Mouse (Mus musculus): ENCODE results near the gene Cdc42ep4. TPM values are rescaled to one million over a fixed set of nuclear protein-coding genes. Genes with fewer than 3 reads are reported as not detected.

The Cdc42ep4 gene
- polyA plus RNA-seq, 1 experiment from 2014 or later, result 51.6 TPM

DNA sequence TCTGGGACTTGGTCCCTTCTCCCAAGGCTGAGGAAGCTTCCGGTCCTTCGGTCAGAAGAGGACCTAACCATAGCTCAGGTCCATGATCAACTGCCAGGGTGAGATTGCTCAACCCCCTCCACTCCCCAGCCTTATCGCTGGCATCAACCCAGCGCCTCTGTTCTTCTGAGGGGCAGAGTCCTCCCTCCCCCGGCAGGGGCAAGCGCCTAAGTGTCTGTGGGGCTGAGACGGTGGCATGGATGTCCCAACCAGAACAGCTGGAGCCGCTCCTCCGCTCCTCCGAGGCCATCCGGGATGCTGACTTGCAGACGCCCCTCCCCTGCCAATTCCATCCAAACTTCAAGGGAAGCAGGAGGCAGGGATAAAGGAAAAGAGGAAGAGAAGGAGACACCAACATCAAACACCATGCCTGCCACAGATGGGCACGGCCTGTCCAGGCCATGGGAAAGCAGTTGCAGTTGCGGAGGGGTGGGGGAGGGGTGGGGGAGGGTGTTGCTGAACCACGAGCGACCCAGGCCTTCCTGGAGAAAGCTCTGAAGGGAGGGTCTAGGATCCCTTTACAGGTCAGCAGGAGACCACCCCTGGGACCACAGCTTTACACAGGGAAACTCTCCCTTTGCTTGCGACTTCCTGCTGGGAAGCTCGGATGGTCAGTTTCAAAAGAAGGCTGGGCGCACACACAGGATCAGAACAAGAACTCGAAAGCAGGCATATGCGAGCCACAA is 2.7 kb downstream of the Cdc42ep4 start:
- H3K4me2 ChIP-seq (replicated peaks; ENCODE audit: low read depth, low read length), result peak overlapping the region; percentile 76
- peak overlapping the region; percentile 90 for H3K27ac ChIP-seq (ENCODE audit: low read length)
- peaks cover 11% of the 10 kb centered on the region; the same call in 1 of the 2 replicates for H3K36me3 ChIP-seq (ENCODE audit: control insufficient read depth, insufficient read depth, low read length)
- peaks cover 30% of the 10 kb centered on the region for H3K4me1 ChIP-seq (ENCODE audit: control insufficient read depth, insufficient read depth, low read length)
- no peaks in the 10 kb centered on the region for H3K9me3 ChIP-seq (ENCODE audit: control insufficient read depth, low read depth, low read length)
- ATAC-seq (ENCODE audit: insufficient number of reproducible peaks, insufficient read depth, low FRiP score, low read depth), result no peak
- 11% methylated on average over 21 of the region's 21 CpGs for WGBS
- H3K27me3 ChIP-seq (ENCODE audit: control insufficient read depth, insufficient read depth, low read length), result no peaks in the 10 kb centered on the region
- H3K4me3 ChIP-seq (ENCODE audit: low read depth, low read length), result peak overlapping the region; percentile 96
- H3K9ac ChIP-seq (replicated peaks; ENCODE audit: low read depth, low read length), result peak overlapping the region; percentile 94

DNA sequence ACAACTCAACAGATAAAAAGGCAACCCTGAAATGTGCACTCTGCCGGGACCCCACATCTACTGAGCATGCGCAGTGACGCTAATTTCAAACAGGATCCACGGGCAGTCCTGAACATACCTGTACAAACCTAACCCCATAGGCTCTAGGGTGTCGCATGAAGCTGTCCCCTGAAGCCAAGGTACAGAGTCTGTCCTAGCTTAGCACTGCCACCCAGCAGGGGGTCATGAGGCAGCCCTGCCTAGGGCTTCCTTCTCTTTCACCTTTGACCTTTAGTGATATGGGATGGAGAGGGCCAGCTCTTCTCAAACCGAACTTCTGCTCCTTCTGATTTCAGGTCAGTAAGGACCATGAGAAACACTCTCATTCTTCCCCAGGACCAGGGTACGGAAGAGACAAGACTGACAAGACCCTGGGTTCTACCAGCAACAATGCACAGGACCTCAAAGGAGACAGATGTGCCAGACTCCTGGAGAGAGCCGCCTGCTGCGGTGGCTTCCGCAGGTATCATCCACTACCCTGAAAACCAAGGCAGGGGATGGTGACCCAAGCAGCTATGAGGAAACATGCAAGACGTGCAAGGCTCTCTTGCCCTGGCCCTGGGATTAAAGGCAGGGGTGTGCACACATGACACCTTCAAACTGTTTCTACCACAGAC is 3.8 kb downstream of the Cdc42ep4 start:
- Histone ChIP-seq H3K9ac (replicated peaks; ENCODE audit: low read depth, low read length) (no peak overlapping the region), H3K9me3 (ENCODE audit: control insufficient read depth, low read depth, low read length) (no peaks in the 10 kb centered on the region), H3K27me3 (ENCODE audit: control insufficient read depth, insufficient read depth, low read length) (no peaks in the 10 kb centered on the region), H3K27ac (ENCODE audit: low read length) (peak overlapping the region; percentile 58; the same call in 1 of the 2 replicates), H3K36me3 (ENCODE audit: control insufficient read depth, insufficient read depth, low read length) (peaks cover 15% of the 10 kb centered on the region; the same call in 1 of the 2 replicates), H3K4me3 (ENCODE audit: low read depth, low read length) (0 out of 2 replicates have a peak overlapping the region, but pooled peaks have one; percentile 96), H3K4me1 (ENCODE audit: control insufficient read depth, insufficient read depth, low read length) (peaks cover 28% of the 10 kb centered on the region), H3K4me2 (replicated peaks; ENCODE audit: low read depth, low read length) (peak overlapping the region; percentile 76)
- 80% methylated on average over 11 of the region's 11 CpGs for WGBS
- ATAC-seq (ENCODE audit: insufficient number of reproducible peaks, insufficient read depth, low FRiP score, low read depth), result no peak

DNA sequence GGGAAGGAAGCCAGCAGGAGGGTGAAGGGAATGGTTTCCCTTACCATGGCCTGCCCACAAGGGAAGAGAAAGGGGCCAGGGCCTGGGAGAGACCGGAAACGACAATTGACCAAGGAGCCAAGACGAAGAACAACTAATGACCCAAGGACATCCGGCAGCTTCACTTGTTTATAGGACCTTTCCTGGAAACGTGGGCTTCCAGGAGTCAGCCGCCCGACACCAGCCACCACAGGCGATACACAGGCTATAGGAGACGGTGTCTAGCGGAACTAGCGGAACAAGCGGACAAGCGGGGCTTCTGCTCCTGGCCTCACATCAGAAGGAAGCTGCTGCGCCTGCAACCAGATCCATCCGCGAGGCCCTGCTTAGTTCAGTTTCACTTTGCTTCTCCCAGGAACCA is 4.6 kb downstream of the Cdc42ep4 start:
- no peaks in the 10 kb centered on the region for H3K27me3 ChIP-seq (ENCODE audit: control insufficient read depth, insufficient read depth, low read length)
- 0 out of 2 replicates have a peak overlapping the region, but pooled peaks have one; percentile 11 for H3K4me3 ChIP-seq (ENCODE audit: low read depth, low read length)
- 41% methylated on average over 16 of the region's 16 CpGs for WGBS
- H3K4me2 ChIP-seq (replicated peaks; ENCODE audit: low read depth, low read length), result peak overlapping the region; percentile 76
- peaks cover 23% of the 10 kb centered on the region for H3K4me1 ChIP-seq (ENCODE audit: control insufficient read depth, insufficient read depth, low read length)
- H3K9ac ChIP-seq (replicated peaks; ENCODE audit: low read depth, low read length), result no peak overlapping the region
- no peaks in the 10 kb centered on the region for H3K9me3 ChIP-seq (ENCODE audit: control insufficient read depth, low read depth, low read length)
- H3K27ac ChIP-seq (ENCODE audit: low read length), result peak overlapping the region; percentile 58; the same call in 1 of the 2 replicates
- peaks cover 15% of the 10 kb centered on the region; the same call in 1 of the 2 replicates for H3K36me3 ChIP-seq (ENCODE audit: control insufficient read depth, insufficient read depth, low read length)
- ATAC-seq (ENCODE audit: insufficient number of reproducible peaks, insufficient read depth, low FRiP score, low read depth), result no peak

DNA sequence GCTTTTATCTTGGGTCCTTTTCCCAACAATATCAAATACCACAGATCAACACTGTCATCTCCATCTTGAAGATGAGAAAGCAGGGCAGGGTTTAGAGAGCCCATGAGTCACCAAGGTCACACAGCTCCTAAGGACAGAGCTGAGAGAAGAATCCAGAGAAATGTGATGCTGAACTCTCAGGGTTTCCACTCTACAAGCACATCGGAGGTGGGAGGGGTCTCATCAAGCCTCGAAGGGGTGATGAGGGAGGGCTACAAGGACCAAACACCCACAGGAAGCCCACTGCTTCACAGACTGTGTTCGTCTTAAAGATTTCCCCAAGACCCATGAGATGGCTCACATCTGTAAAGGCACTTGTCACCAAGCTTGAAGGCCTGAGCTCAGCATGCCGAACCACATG is 5.7 kb downstream of the Cdc42ep4 start:
- Histone ChIP-seq H3K27ac (ENCODE audit: low read length) (no peak overlapping the region), H3K4me2 (replicated peaks; ENCODE audit: low read depth, low read length) (no peak overlapping the region), H3K27me3 (ENCODE audit: control insufficient read depth, insufficient read depth, low read length) (no peaks in the 10 kb centered on the region), H3K4me3 (ENCODE audit: low read depth, low read length) (no peak overlapping the region), H3K9ac (replicated peaks; ENCODE audit: low read depth, low read length) (no peak overlapping the region), H3K4me1 (ENCODE audit: control insufficient read depth, insufficient read depth, low read length) (peaks cover 22% of the 10 kb centered on the region), H3K36me3 (ENCODE audit: control insufficient read depth, insufficient read depth, low read length) (peaks cover 15% of the 10 kb centered on the region; the same call in 1 of the 2 replicates), H3K9me3 (ENCODE audit: control insufficient read depth, low read depth, low read length) (no peaks in the 10 kb centered on the region)
- no peak for ATAC-seq (ENCODE audit: insufficient number of reproducible peaks, insufficient read depth, low FRiP score, low read depth)
- 63% methylated on average over 4 of the region's 4 CpGs for WGBS

DNA sequence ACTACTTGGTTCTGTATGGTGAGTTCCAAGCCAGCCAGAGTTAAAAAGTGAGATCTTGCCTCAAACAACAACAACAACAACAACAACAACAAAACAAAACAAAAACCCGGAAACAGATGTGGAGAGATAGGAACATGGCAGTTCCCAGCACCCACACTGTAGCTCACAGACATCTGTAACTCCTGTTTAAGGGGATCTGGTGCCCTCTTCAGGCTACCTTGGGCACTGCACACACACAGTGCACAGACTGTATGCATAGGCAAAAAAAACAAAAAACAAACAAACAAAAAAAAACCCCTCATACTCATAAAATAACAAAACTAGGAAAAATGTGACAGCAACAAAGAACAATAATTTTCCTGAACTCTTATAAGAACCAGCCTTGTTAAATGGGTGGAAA is 8.7 kb downstream of the Cdc42ep4 start:
- ATAC-seq (ENCODE audit: insufficient number of reproducible peaks, insufficient read depth, low FRiP score, low read depth), result no peak
- H3K9ac ChIP-seq (replicated peaks; ENCODE audit: low read depth, low read length), result no peak overlapping the region
- H3K4me2 ChIP-seq (replicated peaks; ENCODE audit: low read depth, low read length), result no peak overlapping the region
- H3K27me3 ChIP-seq (ENCODE audit: control insufficient read depth, insufficient read depth, low read length), result no peaks in the 10 kb centered on the region
- no peak overlapping the region for H3K27ac ChIP-seq (ENCODE audit: low read length)
- H3K36me3 ChIP-seq (ENCODE audit: control insufficient read depth, insufficient read depth, low read length), result peaks cover 9% of the 10 kb centered on the region; the same call in 1 of the 2 replicates
- H3K4me1 ChIP-seq (ENCODE audit: control insufficient read depth, insufficient read depth, low read length), result peaks cover 35% of the 10 kb centered on the region
- no peaks in the 10 kb centered on the region for H3K9me3 ChIP-seq (ENCODE audit: control insufficient read depth, low read depth, low read length)
- 97% methylated on average over 1 of the region's 1 CpGs for WGBS
- no peak overlapping the region for H3K4me3 ChIP-seq (ENCODE audit: low read depth, low read length)

DNA sequence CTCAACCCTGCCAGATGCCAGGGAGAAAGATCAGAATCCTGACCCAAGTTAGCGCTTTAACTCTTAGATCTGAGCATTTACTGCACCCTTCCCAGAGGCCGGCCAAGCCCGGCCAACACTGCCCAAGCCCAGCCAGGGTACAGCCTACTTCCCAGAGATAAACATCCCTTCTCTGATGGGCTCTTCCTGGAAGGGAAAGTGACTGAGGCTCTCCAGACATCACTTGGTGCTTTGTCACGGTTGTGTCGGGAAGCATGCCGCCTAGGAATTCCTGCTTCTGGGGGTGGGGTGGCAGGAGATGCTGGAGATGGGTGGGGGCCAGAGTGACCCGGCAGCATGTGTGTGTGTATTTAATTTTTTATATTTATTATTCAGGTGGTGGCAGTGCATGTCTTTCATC is 11.6 kb downstream of the Cdc42ep4 start:
- H3K27ac ChIP-seq (ENCODE audit: low read length), result no peak overlapping the region
- 56% methylated on average over 7 of the region's 7 CpGs for WGBS

DNA sequence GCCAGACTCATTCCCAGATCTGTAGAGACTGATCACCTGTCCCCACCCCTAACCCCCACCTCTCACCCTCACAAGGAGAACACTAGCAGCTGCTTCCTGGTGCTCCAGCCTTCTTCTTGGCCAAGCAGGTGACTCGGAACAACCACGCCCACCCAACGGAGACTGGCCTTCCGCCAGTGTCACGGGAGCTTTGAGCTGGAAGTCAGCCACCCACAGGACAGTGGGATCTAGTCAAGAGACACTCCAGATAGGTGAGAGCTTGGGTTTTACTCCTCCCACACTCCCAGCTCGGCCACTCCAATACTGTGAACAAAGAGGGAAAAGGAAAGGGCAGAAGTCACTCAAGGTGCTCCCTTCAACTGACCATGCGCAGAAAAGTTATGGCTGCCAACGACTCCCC is 12.5 kb downstream of the Cdc42ep4 start:
- Histone ChIP-seq H3K4me3 (ENCODE audit: low read depth, low read length) (no peak overlapping the region), H3K27ac (ENCODE audit: low read length) (no peak overlapping the region), H3K4me1 (ENCODE audit: control insufficient read depth, insufficient read depth, low read length) (peaks cover 56% of the 10 kb centered on the region), H3K36me3 (ENCODE audit: control insufficient read depth, insufficient read depth, low read length) (peaks cover 5% of the 10 kb centered on the region; the same call in 1 of the 2 replicates), H3K9me3 (ENCODE audit: control insufficient read depth, low read depth, low read length) (no peaks in the 10 kb centered on the region), H3K27me3 (ENCODE audit: control insufficient read depth, insufficient read depth, low read length) (no peaks in the 10 kb centered on the region), H3K9ac (replicated peaks; ENCODE audit: low read depth, low read length) (no peak overlapping the region), H3K4me2 (replicated peaks; ENCODE audit: low read depth, low read length) (no peak overlapping the region)
- 73% methylated on average over 8 of the region's 8 CpGs for WGBS
- ATAC-seq (ENCODE audit: insufficient number of reproducible peaks, insufficient read depth, low FRiP score, low read depth), result no peak

More for the DNA sequence above, 11.6 kb downstream of the Cdc42ep4 start:
- Histone ChIP-seq H3K9ac (replicated peaks; ENCODE audit: low read depth, low read length) (no peak overlapping the region), H3K4me3 (ENCODE audit: low read depth, low read length) (no peak overlapping the region), H3K36me3 (ENCODE audit: control insufficient read depth, insufficient read depth, low read length) (peaks cover 9% of the 10 kb centered on the region; the same call in 1 of the 2 replicates), H3K27me3 (ENCODE audit: control insufficient read depth, insufficient read depth, low read length) (no peaks in the 10 kb centered on the region), H3K4me2 (replicated peaks; ENCODE audit: low read depth, low read length) (no peak overlapping the region), H3K4me1 (ENCODE audit: control insufficient read depth, insufficient read depth, low read length) (peaks cover 49% of the 10 kb centered on the region), H3K9me3 (ENCODE audit: control insufficient read depth, low read depth, low read length) (no peaks in the 10 kb centered on the region)
- no peak for ATAC-seq (ENCODE audit: insufficient number of reproducible peaks, insufficient read depth, low FRiP score, low read depth)

DNA sequence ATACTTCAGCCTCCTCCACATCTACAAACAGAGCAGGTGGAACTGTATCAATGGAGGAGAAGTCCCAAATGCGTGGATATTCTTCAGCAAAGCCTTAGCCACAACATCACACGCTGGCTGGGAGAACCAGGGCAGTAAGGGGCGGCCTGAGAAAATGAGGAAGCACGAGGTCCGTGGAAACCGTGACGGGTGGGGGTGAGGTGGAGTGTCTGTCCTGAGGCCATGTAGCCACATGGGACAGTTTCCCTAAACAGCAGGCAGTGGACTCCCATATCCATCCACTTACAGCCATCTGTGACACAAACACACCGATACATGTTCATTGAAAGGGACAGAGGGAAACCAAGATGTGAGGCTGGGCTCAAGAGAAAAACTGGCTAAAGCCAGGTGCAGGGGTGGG is 13.8 kb downstream of the Cdc42ep4 start:
- Histone ChIP-seq H3K9me3 (ENCODE audit: control insufficient read depth, low read depth, low read length) (no peaks in the 10 kb centered on the region), H3K27me3 (ENCODE audit: control insufficient read depth, insufficient read depth, low read length) (no peaks in the 10 kb centered on the region), H3K36me3 (ENCODE audit: control insufficient read depth, insufficient read depth, low read length) (no peaks in the 10 kb centered on the region), H3K9ac (replicated peaks; ENCODE audit: low read depth, low read length) (no peak overlapping the region), H3K27ac (ENCODE audit: low read length) (no peak overlapping the region), H3K4me3 (ENCODE audit: low read depth, low read length) (no peak overlapping the region), H3K4me2 (replicated peaks; ENCODE audit: low read depth, low read length) (no peak overlapping the region), H3K4me1 (ENCODE audit: control insufficient read depth, insufficient read depth, low read length) (peaks cover 67% of the 10 kb centered on the region)
- no peak for ATAC-seq (ENCODE audit: insufficient number of reproducible peaks, insufficient read depth, low FRiP score, low read depth)
- WGBS, result 76% methylated on average over 8 of the region's 8 CpGs
